In the genomic region with DNA sequence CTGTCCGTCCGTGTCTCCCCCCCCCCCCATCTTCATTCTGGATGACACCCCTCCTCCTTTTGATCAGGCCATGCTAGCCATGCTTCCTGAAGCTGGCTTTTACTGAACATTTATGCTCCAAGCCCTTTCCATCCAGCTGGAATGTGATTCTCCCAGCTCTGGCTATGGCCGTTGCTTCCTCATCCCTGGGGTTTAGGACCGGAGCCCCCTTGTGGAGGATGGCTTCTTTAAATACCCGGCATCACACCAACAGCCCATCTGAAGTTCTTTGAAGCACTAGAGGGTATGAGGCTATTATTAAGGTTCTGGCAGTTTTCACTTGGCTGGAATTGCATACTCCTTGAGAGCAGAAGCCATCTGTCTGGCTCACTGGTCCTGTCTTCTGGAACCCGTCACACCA, we compare ENCODE assay signal across 16 mouse cellular contexts. TPM values are rescaled to one million over a fixed set of nuclear protein-coding genes. Genes with fewer than 3 reads are reported as not detected.
A peak's percentile ranks its signal among the peaks of the same experiment; 100 is the strongest.
DNase-seq lines count a peak whose midpoint lies in the region; ATAC-seq and TF ChIP-seq lines count a peak whose summit lies in the region.
"Had no signal": no experiment of that assay in that cellular context is flagged by ENCODE, and none has a peak within 500 bp of the region (broad histone marks: within the 10 kb centered on the region; RNA-seq: fewer than 3 reads in every experiment).

No protein-coding gene starts in this region.

- peak; percentile 32 for TF ChIP-seq CTCF in ES-Bruce4 (IDR thresholded peaks at IDR 0.05; ENCODE audit: low read depth, low read length)
- peak; percentile 37; the same call in 1 of the 2 replicates for TF ChIP-seq CTCF in brain, embryonic 14.5 days (IDR thresholded peaks at IDR 0.05; ENCODE audit: borderline replicate concordance, extremely low read depth, insufficient read depth, insufficient read length)

- no peaks in the 10 kb centered on the region for H3K36me3 ChIP-seq in heart, embryonic 12.5 days
- no peaks in the 10 kb centered on the region for H3K36me3 ChIP-seq in ES-Bruce4 (ENCODE audit: control insufficient read depth, insufficient read depth, low read length, poor library complexity, severe bottlenecking)
- H3K36me3 ChIP-seq: G1E; heart, embryonic 15.5 days had no signal

- H3K4me3 ChIP-seq in heart, embryonic 12.5 days = no peak overlapping the region
- no peak overlapping the region for H3K4me3 ChIP-seq in ES-Bruce4 (ENCODE audit: low read depth, low read length)
- H3K4me3 ChIP-seq: heart, embryonic 15.5 days had no signal

- TF ChIP-seq EP300 in ES-Bruce4 (IDR thresholded peaks at IDR 0.05; ENCODE audit: insufficient read depth, low read depth, low read length) = no peak

- H3K9ac ChIP-seq in heart, embryonic 12.5 days = no peak overlapping the region
- H3K9ac ChIP-seq in ES-Bruce4 (ENCODE audit: low read depth, poor library complexity, severe bottlenecking) = no peak overlapping the region
- H3K9ac ChIP-seq: heart, embryonic 15.5 days had no signal

- intact Hi-C loops in left cerebral cortex, postnatal 4 days (cut with DNase I) = loop anchor here (10.0 kb wide), 1 partner anchor 94 kb away; a partner anchor contains a TSS

- no peak overlapping the region for H3K27ac ChIP-seq in heart, embryonic 12.5 days (ENCODE audit: poor library complexity, severe bottlenecking)
- no peak overlapping the region for H3K27ac ChIP-seq in ES-Bruce4 (ENCODE audit: insufficient read depth, low read length)
- H3K27ac ChIP-seq: heart, embryonic 15.5 days had no signal

- H3K4me1 ChIP-seq in heart, embryonic 12.5 days (replicated peaks) = peaks cover 4% of the 10 kb centered on the region
- peaks cover 4% of the 10 kb centered on the region for H3K4me1 ChIP-seq in ES-Bruce4 (ENCODE audit: control insufficient read depth, insufficient read depth, low read length)

- 50% methylated on average over 6 of the region's 6 CpGs for WGBS in heart, embryonic 12.5 days

- ATAC-seq in heart, embryonic 12.5 days (ENCODE audit: insufficient number of reproducible peaks, low FRiP score) = no peak

- no peak overlapping the region for H3K4me2 ChIP-seq in heart, embryonic 12.5 days
- H3K4me2 ChIP-seq: heart, embryonic 15.5 days had no signal

- H3K9me3 ChIP-seq in heart, embryonic 12.5 days (replicated peaks) = no peaks in the 10 kb centered on the region
- no peaks in the 10 kb centered on the region for H3K9me3 ChIP-seq in ES-Bruce4 (replicated peaks; ENCODE audit: control insufficient read depth, insufficient read depth, low read length, poor library complexity, severe bottlenecking)
- H3K9me3 ChIP-seq: heart, embryonic 15.5 days had no signal

- peaks cover 22% of the 10 kb centered on the region for H3K27me3 ChIP-seq in heart, embryonic 12.5 days (replicated peaks)
- H3K27me3 ChIP-seq in ES-Bruce4 (ENCODE audit: control insufficient read depth, insufficient read depth, low read length, poor library complexity, severe bottlenecking) = no peaks in the 10 kb centered on the region

- no peak for TF ChIP-seq POLR2A in ES-Bruce4 (IDR thresholded peaks at IDR 0.05; ENCODE audit: insufficient read depth, low read length)
- no peak for TF ChIP-seq POLR2A in brain, embryonic 14.5 days (IDR thresholded peaks at IDR 0.05; ENCODE audit: borderline replicate concordance, extremely low read depth, insufficient read depth, insufficient read length, poor library complexity, severe bottlenecking)

- peak; percentile 59 for DNase-seq in heart, postnatal 4 days
- peak; percentile 35 for DNase-seq in left cerebral cortex, postnatal 4 days
- no peak for DNase-seq in left cerebral cortex, adult 8-10 months (ENCODE audit: low spot score in 2 of 2)
- DNase-seq in brain, embryonic 14.5 days (ENCODE audit: low read depth) = peak; percentile 35
- DNase-seq in adrenal gland, adult (ENCODE audit: inconsistent age in 2 of 2, low spot score in 1 of 2) = no peak
- DNase-seq in ovary, adult 18-20 months (ENCODE audit: low spot score) = no peak
- DNase-seq: adrenal gland, adult 2 months had no signal

RNA-seq across cellular contexts. Expression of a gene that starts 10.1 kb away (rescaled TPM):
- 1 to 10 TPM; 9.3 to 10.0 TPM for total RNA-seq in heart, postnatal 4 days (2021)
- polyA plus RNA-seq in heart, embryonic 12.5 days (2016; fragmentation: Nextera tagmentation; extraction: Ambion mirVana) = 25.1 TPM in 2 replicates
- under 1 TPM in 1 of 2 experiments, not detected in 1; 0.16 TPM for total RNA-seq in left cerebral cortex, postnatal 4 days (2021)
- under 1 TPM in 3 of 4 experiments, not detected in 1; 0.15 to 0.65 (median 0.19) TPM for total RNA-seq in left cerebral cortex, adult 8-10 months (2022)
- 30.7 and 36.4 TPM in 2 replicates for polyA plus RNA-seq in ES-Bruce4 (2011; ENCODE audit: insufficient read depth, insufficient read length, low read depth, missing spikeins)
- polyA plus RNA-seq in brain, embryonic 14.5 days (2012; rRNA removed) = 1.4 and 4.1 TPM in 2 replicates

RNA-seq across cellular contexts. Expression of a gene that starts 17.7 kb away (rescaled TPM):
- not detected for total RNA-seq in heart, postnatal 4 days (2021)
- polyA plus RNA-seq in heart, embryonic 12.5 days (2016; fragmentation: Nextera tagmentation; extraction: Ambion mirVana) = not detected in 2 replicates
- total RNA-seq in left cerebral cortex, postnatal 4 days (2021) = under 1 TPM; 0.24 to 0.38 TPM
- under 1 TPM in 1 of 4 experiments, not detected in 3; 0.21 TPM for total RNA-seq in left cerebral cortex, adult 8-10 months (2022)
- not detected in 2 replicates for polyA plus RNA-seq in ES-Bruce4 (2011; ENCODE audit: insufficient read depth, insufficient read length, low read depth, missing spikeins)
- polyA plus RNA-seq in brain, embryonic 14.5 days (2012; rRNA removed) = 0.11 and 0.18 TPM in 2 replicates
- total RNA-seq: adrenal gland, adult 2 months; G1E; neutrophil, adult 5-6 weeks had no signal
- polyA plus RNA-seq: adrenal gland, adult 2 months; G1E; heart, embryonic 15.5 days; intestine, embryonic 14.5 days; liver, embryonic 16.5 days; testis, adult 2 months had no signal

RNA-seq across cellular contexts. Expression of a gene that starts 26.6 kb away (rescaled TPM):
- total RNA-seq in heart, postnatal 4 days (2021) = not detected
- not detected in 2 replicates for polyA plus RNA-seq in heart, embryonic 12.5 days (2016; fragmentation: Nextera tagmentation; extraction: Ambion mirVana)
- total RNA-seq in left cerebral cortex, postnatal 4 days (2021) = not detected
- total RNA-seq in left cerebral cortex, adult 8-10 months (2022) = not detected
- polyA plus RNA-seq in ES-Bruce4 (2011; ENCODE audit: insufficient read depth, insufficient read length, low read depth, missing spikeins) = not detected in 2 replicates
- polyA plus RNA-seq in brain, embryonic 14.5 days (2012; rRNA removed) = not detected in 2 replicates
- total RNA-seq: adrenal gland, adult 2 months; G1E; neutrophil, adult 5-6 weeks had no signal
- polyA plus RNA-seq: adrenal gland, adult 2 months; G1E; heart, embryonic 15.5 days; intestine, embryonic 14.5 days; liver, embryonic 16.5 days; small intestine, adult 2 months had no signal

RNA-seq across cellular contexts. Expression of a gene that starts 42.6 kb away (rescaled TPM):
- total RNA-seq in heart, postnatal 4 days (2021) = not detected
- not detected in 2 replicates for polyA plus RNA-seq in heart, embryonic 12.5 days (2016; fragmentation: Nextera tagmentation; extraction: Ambion mirVana)
- not detected for total RNA-seq in left cerebral cortex, postnatal 4 days (2021)
- not detected for total RNA-seq in left cerebral cortex, adult 8-10 months (2022)
- not detected in 2 replicates for polyA plus RNA-seq in ES-Bruce4 (2011; ENCODE audit: insufficient read depth, insufficient read length, low read depth, missing spikeins)
- not detected in 2 replicates for polyA plus RNA-seq in brain, embryonic 14.5 days (2012; rRNA removed)
- total RNA-seq: adrenal gland, adult 2 months; G1E; neutrophil, adult 5-6 weeks had no signal
- polyA plus RNA-seq: adrenal gland, adult 2 months; G1E; heart, embryonic 15.5 days; intestine, embryonic 14.5 days; liver, embryonic 16.5 days; small intestine, adult 2 months; testis, adult 2 months had no signal

RNA-seq across cellular contexts. Expression of a gene that starts 50.9 kb away (rescaled TPM):
- 10 to 100 TPM; 10.1 to 11.2 TPM for total RNA-seq in heart, postnatal 4 days (2021)
- 7.0 and 7.5 TPM in 2 replicates for polyA plus RNA-seq in heart, embryonic 12.5 days (2016; fragmentation: Nextera tagmentation; extraction: Ambion mirVana)
- total RNA-seq in left cerebral cortex, postnatal 4 days (2021) = under 1 TPM; 0.46 to 0.60 TPM
- 1 to 10 TPM; 3.4 to 5.1 (median 4.2) TPM for total RNA-seq in left cerebral cortex, adult 8-10 months (2022)
- 1.1 and 1.6 TPM in 2 replicates for polyA plus RNA-seq in ES-Bruce4 (2011; ENCODE audit: insufficient read depth, insufficient read length, low read depth, missing spikeins)
- 0.19 and 0.22 TPM in 2 replicates for polyA plus RNA-seq in brain, embryonic 14.5 days (2012; rRNA removed)
- polyA plus RNA-seq: G1E had no signal

Comparison
In these comparisons a context has a peak if more than half of its experiments do, and no peak if none do; other contexts are left out.
1. DNase-seq: peak in heart, postnatal 4 days (single experiment), left cerebral cortex, postnatal 4 days (single experiment) and brain, embryonic 14.5 days (single experiment); none in left cerebral cortex, adult 8-10 months (0 of 2), adrenal gland, adult (0 of 2) and ovary, adult 18-20 months (single experiment).
2. RNA of a gene that starts 10.1 kb away (total RNA-seq): 9.3 to 10.0 TPM in heart, postnatal 4 days; 0.15 to 0.65 TPM in left cerebral cortex, adult 8-10 months and 0.16 TPM in left cerebral cortex, postnatal 4 days; every median in the first group is over 4 times any median in the second.